Mouse (Mus musculus): ENCODE measurements around the gene Gng12.

Gene Gng12

DNA sequence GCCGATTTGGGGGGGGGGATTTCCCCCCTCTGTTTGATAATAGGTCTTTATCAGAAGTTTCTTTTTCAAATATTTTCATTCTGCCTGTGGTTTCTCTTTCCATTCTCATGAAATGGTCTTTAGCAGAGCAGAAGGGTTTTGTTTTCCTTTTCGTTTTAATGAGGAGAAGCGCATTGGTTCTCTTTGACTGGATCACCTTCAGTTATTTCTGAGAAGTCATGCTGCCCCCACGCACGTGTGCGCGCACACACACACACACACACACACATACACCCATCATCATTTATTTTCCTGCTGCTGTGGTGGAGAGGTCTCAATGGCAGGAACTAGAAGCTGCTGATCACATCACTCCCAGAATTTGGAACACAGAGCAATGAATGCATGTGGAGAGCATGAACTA is 20.8 kb downstream of the Gng12 start:
- DNase-seq (ENCODE audit: low spot score in 2 of 2) = no peak

DNA sequence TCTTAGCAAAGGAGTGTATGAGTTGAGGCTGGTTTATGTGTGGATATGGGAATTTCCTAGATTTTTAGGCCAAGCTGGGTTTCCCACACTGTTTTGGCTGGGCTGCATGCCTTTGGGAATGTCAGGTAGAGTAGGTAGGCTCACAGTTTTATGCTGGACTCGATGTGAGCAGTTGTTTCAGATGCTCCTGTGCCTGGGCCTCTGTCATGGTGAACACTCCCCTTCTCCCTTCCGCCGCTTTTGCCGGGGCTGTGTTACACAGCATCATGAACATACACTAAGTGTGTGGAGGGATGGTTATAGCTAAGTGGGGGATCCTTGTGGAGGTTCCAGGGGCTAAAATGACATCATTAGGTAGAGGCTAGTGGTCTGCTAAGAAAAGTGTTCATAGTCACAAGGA is 24.6 kb downstream of the Gng12 start:
- no peak for DNase-seq (ENCODE audit: low spot score in 2 of 2)

DNA sequence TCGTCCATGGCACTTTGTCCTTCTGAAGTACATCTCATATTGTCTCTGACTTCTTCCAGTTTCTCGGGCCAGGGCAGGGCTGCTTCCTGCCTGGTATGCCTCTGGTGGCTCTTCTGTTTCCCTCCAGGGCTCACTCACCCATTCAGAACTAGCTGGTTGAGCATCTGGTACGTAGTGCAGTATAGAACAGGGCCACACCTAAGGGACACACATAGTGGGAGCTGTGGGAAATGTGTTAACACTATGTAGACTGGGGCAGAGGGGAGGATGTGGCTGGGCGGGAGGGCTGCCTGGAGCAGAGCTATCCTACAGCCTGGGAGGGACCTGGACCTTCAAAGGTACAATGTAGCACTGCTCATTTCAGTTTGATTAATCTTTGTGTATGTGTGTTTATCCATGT is 25.6 kb downstream of the Gng12 start:
- no peak for DNase-seq (ENCODE audit: low spot score in 2 of 2)

DNA sequence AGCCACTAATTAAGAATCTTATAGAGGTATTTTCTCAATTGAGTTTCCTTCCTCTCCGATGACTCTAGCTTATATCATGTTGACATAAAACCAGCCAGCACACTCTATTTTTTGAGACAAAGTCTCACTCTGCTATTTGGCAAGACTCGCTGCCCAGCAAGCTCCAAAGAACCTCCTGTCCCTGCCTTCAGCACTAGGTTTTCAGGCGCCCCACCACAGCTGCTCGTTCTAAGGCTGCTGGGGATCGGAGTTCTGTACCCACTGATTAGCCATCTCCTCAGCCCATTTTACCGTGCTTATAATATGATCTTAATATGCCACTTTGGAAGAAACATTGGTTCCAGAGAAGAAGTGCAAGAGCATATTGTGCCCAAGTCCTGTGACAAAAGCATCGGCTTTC is 26.3 kb downstream of the Gng12 start:
- no peak for DNase-seq (ENCODE audit: low spot score in 2 of 2)

DNA sequence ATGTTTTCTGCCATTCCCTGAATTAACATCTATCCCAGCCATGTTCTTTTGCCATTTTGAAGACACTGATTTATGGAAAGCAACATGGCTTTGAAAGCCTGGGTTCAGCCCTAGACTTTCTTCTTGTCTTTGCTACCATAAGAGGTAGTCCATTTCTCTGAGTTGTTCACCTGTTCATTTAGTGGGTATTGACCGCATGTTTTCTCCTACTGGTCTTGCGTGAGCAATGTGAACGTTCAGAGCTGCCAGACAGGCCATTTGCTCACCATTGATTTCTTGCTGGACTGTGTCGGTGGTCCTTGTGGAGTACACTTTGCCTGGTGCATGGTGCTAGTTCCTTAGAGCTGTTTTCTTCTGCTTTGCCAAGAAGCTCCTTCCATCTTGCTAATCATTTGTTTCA is 27.7 kb downstream of the Gng12 start:
- no peak for DNase-seq (ENCODE audit: low spot score in 2 of 2)

DNA sequence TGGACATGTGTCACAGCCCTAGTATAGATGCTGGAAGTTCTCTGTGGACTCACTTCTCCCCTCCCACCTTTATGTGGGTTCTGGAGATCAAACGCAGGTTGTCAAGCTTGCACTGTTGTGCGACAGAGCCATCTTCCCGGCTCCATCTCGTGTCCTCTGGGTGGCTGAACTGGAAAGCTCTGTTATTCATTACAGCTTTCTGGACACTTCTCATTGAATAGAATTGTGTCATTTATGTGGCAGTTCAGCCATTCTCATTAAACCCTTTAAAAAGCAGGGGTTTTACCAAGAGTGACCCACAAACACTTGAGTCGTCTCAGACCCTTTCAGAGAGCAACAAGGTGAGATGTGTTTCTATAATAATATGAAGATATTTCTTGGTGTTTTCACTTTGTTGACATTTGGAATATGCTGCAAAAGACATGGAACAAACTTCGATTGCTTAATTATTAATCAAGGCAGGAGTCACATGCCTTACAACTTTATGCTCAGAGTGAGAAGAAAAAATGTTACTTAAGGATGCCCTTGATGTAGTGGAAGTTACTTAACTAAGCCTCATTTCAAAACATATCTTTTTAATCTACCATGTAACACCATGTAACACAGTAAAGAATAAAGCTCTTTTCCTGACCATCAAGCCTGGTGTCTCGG is 28.2 kb downstream of the Gng12 start:
- no peak for DNase-seq (ENCODE audit: low spot score in 2 of 2)

DNA sequence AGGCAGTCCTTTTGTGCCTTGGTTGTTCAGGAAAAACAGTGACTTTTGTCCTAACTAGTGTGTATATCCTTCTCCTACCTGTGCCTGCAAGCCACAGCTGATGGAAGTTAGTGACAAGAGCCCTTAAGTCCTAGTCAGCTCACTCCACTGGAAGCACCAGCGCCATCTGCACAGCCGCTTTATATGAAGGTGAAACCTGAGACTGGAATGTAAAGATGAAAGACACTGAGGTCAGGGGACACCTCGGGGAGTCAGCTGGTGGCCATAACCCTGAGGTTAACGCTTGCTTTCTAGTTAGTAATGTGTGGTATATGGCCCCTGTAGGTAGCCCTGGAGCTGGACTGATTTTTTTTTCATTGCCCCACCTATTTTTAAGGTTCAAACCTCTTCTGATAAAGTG is 30.1 kb downstream of the Gng12 start:
- no peak for DNase-seq (ENCODE audit: low spot score in 2 of 2)

DNA sequence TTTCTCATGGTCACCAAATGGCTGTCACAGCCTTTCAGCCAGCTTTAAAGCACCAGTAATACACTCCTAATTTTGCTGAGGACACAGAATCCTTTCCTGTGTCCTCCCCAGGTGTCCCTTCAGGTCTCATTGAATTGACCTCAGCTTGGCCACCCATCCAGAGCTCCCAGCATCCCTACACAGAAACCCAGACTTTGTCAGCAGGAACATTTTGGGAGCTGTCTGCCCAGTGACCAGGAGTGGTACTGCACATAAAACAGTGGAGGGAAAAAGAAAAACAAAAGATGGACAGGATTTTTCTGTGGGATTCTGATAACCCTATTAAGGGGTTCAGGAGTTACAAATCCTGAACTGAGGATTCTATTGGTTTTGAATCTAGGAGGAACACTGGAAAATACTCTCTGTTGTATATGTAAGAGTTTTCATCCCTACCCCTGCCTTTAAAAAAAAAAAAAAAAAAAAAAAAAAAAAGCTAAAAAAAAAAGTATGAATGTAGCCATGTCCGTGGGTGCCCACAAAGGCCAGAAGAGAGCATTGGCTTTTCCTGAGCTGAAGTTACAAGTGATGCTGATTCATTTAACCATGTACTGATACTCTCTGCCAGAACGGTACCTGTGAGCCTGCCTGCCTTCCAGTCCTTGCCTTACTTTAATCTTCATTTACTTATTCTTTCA is 32.9 kb downstream of the Gng12 start:
- DNase-seq (ENCODE audit: low spot score in 2 of 2) = no peak

DNA sequence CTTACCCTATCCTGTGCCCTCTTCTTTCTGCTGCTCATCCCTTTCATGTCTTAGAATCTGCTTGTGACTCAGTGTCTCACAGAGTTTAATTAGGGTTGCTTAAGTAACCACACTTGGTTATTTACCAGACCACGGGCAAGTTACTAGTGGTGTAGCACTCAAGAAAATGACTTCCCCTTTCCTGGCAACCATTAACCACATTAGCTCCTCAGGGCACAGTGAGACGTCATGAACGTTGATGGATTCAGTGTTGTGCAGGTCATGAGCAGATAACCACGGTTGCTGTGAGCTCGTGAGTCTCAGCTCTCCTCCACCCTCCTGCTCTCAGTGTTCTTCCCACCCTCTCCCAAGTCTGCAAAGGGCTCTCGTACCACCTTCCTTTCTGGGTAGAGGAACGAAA is 33.5 kb downstream of the Gng12 start:
- no peak for DNase-seq (ENCODE audit: low spot score in 2 of 2)

DNA sequence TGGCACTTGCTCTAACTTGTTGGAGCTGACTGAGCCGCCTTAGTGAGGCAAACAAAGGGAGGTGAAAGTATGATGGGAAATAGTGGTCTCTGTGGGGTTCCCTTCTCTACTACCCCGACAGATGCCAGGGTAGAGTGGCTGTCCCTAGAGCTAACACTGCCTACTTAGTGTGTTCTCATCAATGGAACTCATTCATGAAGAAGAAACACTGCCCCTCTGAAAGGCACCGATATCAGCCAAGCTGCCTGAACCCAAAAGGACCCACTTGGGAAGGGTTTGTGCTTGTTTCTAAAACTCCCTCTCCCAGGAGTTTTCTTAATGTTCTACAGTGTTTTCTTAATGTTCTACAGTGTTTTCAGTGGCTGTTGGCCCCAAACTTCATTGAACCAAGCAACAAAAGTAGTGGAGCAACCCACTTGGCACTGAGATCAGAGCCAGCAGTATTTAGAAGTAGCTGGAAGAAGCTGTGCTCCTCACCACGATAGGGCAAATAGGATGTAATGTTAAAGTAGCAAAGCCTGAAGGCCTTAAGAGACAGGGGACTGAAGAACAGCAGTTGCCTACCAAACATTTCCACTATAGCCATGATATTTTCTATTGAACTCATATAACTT is 36.1 kb downstream of the Gng12 start:
- DNase-seq (ENCODE audit: low spot score in 2 of 2) = no peak

DNA sequence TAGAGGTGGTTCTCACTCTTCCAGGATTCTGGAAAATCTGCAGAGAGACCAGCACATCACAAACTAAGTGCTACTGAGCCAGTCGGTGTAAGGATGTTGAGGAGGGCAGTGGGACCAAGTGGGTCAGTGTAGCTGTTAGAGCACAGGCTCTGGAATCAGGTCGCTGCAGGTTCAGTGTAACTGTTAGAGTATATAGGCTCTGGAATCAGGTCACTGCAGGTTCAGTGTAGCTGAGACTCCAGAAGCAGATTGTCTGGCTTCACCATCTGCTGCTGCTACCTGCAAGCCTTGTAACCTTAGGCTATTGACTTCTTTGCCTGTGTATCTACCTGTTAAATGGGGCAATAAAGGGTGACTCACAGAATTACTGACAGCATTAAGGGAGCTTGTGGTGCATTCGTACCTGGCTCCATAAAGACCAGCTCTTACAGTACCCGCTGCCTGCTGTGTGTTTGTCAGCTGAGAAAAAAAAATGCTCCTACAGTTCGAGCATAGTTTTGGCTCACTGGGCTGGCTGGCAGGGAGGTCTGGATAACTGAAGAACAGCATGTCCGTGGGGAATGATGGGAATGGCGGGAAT is 44.5 kb downstream of the Gng12 start:
- no peak for DNase-seq (ENCODE audit: low spot score in 2 of 2)

DNA sequence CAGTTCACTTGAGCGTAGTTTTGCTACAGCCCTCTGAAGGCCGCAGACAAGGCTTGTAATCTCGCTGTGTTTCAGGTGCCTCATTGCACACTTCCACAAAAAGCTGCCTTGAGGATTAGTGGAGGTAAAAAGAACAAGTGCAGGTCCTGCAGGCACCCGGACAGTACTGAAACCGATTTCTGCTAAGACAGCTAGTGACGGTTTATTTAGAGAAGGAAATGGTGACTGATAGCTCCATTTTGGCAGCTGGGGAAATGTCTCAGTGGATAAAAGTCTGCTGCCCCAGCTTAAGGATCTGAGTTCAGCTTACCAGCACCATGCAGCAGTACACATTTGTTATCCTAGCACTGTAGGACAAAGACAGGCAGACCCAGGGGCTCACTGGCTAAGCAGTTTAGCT is 45.6 kb downstream of the Gng12 start:
- DNase-seq (ENCODE audit: low spot score in 2 of 2) = no peak

DNA sequence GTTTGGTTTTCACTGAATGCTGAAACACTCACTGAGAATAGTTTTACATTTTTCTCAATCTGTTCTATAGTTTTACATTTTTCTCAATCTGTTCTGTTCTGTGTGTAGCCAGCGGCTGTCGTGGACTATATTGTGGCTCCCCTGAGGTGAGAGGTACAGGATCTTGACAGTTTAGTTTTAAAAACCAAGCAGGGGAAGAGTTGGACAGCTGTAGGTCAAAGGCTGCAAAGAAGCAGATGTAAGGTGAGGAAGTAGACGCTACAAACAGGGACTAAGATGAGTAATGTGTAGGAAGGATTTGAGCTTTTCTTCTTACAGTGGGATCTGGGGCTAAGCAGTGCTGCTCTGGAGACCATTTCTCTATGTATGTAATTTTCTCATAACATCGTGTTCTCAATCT is 46.6 kb downstream of the Gng12 start:
- no peak for DNase-seq (ENCODE audit: low spot score in 2 of 2)

DNA sequence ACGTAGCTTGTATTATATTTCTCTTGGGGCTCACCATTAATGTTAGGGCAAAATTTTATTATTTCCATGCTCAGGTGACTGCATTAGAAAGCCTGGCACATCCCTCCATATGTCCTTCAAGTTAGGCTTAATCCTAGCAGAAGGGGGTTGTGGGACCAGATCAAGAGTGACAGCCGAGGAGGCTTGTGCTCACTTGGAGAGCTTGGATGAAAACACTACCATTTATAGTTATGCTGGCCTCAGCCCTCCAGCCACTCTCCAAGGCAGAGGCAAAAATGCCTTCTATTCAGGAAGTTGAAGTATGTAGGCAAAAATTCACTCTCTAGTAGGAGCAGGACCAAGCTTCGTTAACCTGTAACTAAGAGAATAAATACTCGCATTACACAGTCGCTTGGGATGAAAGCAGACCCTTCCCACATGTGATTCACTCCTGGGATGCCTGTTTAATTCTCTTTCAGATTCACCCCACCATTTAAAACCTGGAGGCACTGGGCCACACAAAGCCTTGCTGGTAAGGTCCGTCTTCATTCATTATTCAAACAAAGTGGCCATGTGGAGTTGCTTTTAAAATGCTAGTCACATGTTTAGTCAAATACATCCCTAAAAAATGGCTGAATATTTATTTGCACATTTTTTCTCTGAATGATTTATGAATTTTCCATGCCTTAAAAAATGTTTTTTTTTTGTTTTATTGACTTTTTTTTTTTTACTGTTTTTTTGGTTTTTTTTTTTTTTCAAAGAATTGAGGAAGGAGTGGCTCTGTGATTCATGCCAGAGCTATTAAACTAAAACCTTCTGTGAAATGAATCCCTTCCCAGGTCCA is 47.4 kb downstream of the Gng12 start:
- no peak for DNase-seq (ENCODE audit: low spot score in 2 of 2)

DNA sequence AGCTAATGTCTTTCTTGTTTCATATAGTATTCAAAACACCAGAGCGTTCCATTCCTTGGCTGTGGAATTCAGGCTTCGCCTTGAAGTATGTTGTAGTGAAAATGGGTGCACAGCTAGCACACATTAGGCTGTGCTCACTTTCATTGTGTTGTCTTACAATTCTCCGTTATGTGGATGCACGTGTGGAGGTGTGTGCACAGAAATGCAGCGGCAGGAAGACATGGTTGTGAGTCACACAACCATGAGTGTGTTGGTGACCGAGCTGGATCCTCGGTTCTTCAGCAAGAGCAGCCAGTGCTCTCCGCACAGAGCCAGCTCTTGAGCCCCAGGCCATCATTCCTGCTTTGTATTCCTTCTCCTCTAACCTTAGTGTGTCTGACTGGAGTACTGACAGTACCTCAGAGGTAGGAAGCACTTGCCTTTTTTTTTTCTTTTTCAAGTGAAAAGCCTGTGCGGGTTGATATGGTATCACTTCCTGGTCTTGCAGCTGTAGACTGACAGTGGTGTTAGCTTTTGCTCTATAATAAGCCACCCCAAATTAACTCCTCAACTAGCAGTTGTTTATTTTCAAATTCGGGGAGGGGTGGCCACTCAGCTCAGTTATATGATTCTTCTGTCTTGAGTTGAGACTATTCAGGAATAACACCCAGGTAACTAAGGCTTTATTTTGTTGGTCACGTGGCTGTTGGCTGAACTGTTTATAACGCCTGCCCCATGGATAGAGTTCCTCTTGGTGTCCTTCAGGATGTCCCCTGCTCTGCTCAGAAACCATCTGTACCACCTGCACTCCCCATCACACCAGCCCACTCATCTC is 48.2 kb downstream of the Gng12 start:
- DNase-seq (ENCODE audit: low spot score in 2 of 2) = no peak

DNA sequence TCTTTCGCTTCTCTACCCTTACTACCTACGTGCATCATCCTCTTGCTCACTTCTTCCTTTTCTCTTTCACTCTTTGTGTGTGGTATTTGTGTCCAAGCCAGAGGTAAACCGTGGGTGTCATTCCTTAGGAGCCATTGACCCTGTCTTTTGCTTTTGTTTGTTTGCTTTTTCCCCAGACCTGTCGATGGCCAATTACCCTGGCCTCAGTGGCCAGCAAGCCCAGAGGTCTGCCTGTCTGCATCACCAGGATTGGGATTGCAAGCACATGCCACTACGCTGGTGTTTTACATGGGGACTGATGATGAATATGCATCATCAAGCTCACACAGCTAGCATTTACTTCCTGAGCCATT is 48.8 kb downstream of the Gng12 start:
- no peak for DNase-seq (ENCODE audit: low spot score in 2 of 2)

DNA sequence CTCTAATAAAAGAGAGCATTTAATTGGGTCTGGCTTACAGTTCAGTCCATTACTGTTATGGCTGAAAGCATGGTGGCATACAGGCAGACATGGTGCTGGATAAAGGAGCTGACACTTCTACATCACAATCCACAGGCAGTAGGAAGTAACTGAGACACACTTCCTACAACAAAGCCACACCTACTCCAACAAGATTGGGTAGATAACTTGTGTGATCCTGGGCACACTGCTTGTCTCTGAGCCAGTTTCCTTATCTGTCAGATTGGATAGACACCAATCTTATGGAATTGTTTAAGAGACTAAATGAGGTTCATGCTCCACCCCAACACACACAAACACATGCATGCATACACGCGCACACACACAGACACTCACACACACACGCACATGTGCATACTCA is 51.9 kb downstream of the Gng12 start:
- DNase-seq (ENCODE audit: low spot score in 2 of 2) = no peak

DNA sequence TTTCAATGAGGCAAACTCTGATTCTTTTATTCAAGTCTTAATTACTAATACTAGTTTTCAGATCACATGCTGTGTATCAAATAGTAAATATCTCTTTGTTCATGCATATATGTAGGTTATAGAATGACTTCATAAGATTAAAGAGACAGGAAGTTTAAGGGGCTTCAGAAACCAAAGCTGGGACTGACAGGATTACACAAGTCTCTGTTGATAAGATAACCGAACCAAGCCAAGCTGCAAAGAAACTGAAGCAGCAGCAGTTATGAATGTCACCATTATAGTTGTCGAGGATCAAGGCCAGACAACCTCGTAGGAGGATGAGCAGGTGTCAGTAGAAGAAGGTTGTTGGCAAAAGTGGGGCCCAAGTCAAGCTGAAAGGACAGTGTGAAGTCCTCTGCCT is 52.7 kb downstream of the Gng12 start:
- no peak for DNase-seq (ENCODE audit: low spot score in 2 of 2)

DNA sequence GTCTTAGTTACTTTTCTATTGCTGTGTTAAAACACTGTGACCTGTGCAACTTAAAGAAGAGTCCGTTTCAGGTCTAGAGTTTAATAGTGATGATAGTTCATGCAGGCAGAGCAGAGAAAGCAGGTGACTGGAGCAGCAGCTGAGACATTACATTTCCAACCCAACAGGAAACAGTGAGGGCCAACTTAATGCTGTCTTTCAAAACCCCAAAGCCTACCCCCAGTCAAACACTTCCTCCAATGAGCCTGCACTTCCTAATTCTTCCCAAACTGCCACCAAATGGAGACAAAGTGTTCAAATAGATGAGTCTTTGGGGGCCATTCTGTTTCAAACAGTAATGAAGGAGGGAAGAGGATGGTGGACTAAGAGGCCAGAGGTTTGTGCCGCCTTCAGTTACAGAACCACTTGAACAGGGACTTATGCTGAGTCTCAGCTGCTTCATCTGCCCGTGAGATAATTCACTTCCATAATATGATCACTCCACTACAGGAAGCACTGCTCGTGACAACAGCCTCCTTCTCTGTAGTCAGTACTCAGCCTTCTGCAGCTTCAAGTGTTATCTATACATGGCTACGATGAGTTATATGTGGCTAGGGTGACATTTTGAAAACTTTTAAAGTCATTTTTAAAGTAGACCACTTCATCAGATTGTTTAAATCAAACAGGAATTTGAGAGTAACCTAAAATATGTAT is 55.7 kb downstream of the Gng12 start:
- DNase-seq (ENCODE audit: low spot score in 2 of 2) = no peak

DNA sequence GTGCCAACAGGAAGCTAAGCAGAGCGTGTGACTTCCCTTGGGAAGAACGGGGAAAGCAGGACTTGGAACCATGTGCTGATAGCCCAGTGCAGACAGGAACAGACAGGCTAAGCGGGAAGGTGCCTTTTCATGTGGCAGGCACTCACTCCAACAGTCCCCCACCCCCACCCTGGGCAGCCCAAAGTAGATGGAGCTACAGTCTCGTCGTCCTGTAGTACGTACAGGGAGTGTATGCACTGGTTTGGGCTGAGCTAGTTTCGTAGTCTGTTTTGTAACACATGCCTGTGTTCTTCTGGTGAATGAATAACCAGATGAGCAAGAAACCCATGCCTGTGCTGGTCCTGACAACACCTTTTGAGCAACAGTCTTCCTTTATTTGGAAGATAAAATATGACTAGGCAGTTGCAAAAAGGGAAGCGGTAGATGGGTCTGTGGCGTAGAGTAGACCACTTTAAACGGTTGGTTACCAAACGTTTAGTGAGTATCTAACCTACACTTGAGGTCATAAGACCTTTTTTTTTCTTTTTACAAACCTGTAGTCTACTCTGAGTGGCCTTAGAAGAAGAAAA is 57.8 kb downstream of the Gng12 start:
- DNase-seq (ENCODE audit: low spot score in 2 of 2) = no peak
